Mouse (Mus musculus): ENCODE data around the gene Ciart. TPM values are rescaled to one million over a fixed set of nuclear protein-coding genes. Genes with fewer than 3 reads are reported as not detected.
"Not testable (repeated sequence)": the region's sequence is repeated elsewhere in the genome, so short reads cannot be mapped to it uniquely, and the experiment has no call there.

The Ciart gene
- total RNA-seq, 2 experiments from 2014 or later: 13.0 to 21.3 TPM

DNA sequence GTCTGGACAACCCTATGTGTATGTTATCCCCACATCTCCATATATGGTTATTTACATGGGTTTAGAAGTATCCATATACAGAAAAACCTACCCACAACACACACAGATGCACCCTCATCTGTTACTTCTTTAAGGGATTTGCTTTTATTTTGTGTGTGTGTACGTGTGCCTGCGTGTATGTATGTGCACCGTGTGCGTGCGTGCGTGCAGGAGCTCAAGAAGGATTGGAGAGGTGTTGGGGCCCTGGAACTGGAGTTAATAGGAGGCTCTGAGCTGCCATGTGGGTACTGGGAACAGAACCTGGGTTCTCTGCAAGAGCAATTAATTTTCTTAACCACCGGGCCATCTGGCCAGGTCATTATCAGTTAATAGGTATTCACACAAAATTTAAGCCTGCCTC, 10.0 kb downstream of the Ciart start:
- no peak for DNase-seq (ENCODE audit: low spot score in 2 of 2)
- intact Hi-C loops (cut with DNase I): no loop called here

- DNase-seq (ENCODE audit: low spot score in 2 of 2): peak; percentile 86 to 93
- intact Hi-C loops (cut with DNase I): no loop called here
Observed at GRCm38 (mm10) chr3:95871392-95871867, 10.6 kb downstream of the Ciart start, which contains the start of gene Mrps21. Gene Mrps21 (minus strand): TSS chr3:95871519.

DNA sequence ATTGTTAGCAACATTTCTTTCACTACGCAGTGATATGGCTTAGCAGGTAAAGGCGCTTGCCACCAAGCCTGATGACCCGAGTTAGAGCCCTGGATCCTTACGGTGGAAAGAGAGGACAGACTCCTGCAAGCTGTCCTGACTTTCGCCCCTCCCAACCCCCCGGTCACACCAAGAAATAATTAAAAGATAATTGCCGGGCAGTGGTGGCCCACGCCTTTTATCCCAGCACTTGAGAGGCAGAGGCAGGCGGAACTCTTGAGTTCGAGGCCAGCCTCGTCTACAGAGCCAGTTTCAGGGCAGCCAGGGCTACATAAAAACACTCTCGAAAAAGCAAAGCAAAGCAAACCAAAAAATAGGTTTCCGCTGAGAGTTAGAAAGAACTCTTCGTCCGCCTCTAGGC, 11.1 kb downstream of the Ciart start:
- DNase-seq (ENCODE audit: low spot score in 2 of 2): no peak
- intact Hi-C loops (cut with DNase I): no loop called here

DNA sequence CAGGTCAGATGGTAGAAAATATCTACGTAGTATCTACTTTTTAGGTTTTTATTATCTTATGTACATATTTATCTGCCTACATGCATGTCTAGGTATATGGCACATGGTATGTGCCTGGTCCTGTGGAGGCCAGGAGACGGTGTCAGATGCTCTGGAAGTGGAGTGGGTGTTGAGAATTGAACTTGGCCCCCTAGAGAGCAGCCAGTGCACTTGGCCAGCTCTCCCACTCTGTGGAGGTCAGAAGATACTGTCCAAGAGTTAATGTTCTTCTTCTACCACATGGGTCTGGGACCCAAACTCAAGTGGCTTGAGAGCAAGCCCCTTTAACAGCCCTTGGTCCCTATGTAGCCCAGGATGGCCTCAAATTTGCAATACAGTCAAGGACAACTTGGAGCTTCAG, 14.6 kb downstream of the Ciart start:
- no peak for DNase-seq (ENCODE audit: low spot score in 2 of 2)
- intact Hi-C loops (cut with DNase I): no loop called here

GRCm38 (mm10) chr3:95866071-95866470, 16.0 kb downstream of the Ciart start:
- DNase-seq (ENCODE audit: low spot score in 2 of 2): no peak
- intact Hi-C loops (cut with DNase I): no loop called here

DNA sequence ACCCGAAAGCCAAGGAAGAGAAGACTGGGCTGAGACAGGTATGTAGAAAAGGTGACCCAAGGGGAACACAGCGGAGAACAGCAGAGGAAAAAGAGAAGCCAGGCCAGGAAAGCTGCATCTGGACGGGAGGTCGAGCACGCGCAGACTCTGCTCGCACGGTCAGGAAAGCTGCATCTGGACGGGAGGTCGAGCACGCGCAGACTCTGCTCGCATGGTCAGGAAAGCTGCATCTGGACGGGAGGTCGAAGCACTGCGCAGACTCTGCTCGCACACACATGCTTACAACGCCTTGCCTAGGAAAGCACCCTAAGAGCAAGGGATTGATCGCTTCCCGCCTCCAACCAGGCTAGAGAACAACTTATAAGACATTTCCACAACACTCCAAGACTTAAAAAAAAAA, 16.5 kb downstream of the Ciart start:
- intact Hi-C loops (cut with DNase I): loop anchor here (2.0 kb wide), 1 partner anchor 17 kb away; the partner anchor contains the start of gene Ciart
- DNase-seq (ENCODE audit: low spot score in 2 of 2): no peak

DNA sequence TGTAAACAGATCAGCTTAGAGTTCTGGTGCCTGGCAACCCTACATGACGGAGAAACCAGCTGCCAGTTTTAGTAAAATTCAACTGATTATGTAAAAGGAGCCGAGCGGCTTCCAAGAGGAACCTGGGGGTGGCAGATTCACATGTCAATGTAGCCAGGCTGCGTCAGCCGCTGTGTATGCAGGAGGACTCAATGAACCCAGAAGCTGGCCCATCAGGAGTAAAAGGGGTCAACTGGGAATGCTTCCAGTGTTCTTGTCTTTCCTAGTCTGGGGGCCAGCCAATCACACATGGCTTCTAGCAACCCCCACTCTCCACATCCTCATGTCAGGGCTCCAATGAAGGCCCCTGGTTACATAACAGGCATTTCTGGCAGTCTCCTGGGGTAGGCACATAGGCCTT, 17.0 kb downstream of the Ciart start:
- intact Hi-C loops (cut with DNase I): loop anchor here (2.0 kb wide), 1 partner anchor 18 kb away; the partner anchor contains the start of gene Ciart
- DNase-seq (ENCODE audit: low spot score in 2 of 2): peak; percentile 72 to 95

GRCm38 (mm10) chr3:95863578-95863977, 18.5 kb downstream of the Ciart start:
- DNase-seq (ENCODE audit: low spot score in 2 of 2): no peak
- intact Hi-C loops (cut with DNase I): no loop called here

- intact Hi-C loops (cut with DNase I): loop anchor here (1.0 to 2.0 kb wide), 2 partner anchors 46 to 191 kb away; no protein-coding TSS in a partner anchor
- peak; percentile 74 to 83 for DNase-seq (ENCODE audit: low spot score in 2 of 2)
Observed at GRCm38 (mm10) chr3:95861796-95862195, 20.3 kb downstream of the Ciart start.

- DNase-seq (ENCODE audit: low spot score in 2 of 2): no peak
- intact Hi-C loops (cut with DNase I): loop anchor here (1.0 to 2.0 kb wide), 2 partner anchors 46 to 192 kb away; no protein-coding TSS in a partner anchor
Observed at GRCm38 (mm10) chr3:95861216-95861615, 20.8 kb downstream of the Ciart start.

DNA sequence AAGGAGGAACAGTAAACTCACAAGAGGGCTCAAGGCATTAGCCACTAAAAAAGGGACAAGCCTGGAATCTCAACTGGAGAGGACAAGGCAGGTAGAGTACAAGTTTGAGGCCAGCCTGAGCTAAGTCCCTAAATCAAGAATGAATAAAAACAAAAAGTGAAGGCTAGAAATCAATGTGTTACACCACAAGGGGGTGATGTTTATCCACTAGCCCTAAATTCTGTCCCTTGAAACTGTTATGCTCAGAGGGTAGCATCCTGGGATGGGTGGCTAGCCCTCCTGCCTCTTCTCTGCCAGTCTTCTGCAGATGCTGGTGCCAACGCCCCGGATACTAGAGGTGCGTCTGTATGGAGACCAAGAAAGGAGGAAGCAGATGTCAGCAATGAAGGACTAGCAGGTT, 21.7 kb downstream of the Ciart start:
- intact Hi-C loops (cut with DNase I): loop anchor here (2.0 kb wide), 1 partner anchor 192 kb away; no protein-coding TSS in a partner anchor
- DNase-seq (ENCODE audit: low spot score in 2 of 2): no peak

DNA sequence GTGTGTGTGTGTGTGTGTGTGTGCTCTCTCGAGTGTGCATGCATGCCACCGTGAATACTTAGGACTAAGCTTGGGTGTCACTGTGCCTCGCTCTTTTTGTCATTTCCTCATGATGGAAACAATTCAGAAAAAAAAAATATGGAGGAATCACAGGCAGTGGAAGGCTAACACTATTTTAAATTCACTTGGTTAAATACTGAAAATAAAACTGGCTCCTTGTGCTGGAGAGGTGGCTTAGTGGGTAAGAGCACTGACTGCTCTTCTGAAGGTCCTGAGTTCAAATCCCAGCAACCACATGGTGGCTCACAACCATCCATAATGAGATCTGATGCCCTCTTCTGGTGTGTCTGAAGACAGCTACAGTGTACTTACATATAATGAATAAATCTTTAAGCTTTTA, 23.8 kb downstream of the Ciart start:
- intact Hi-C loops (cut with DNase I); DNase-seq (ENCODE audit: low spot score in 2 of 2): not testable (repeated sequence)

DNA sequence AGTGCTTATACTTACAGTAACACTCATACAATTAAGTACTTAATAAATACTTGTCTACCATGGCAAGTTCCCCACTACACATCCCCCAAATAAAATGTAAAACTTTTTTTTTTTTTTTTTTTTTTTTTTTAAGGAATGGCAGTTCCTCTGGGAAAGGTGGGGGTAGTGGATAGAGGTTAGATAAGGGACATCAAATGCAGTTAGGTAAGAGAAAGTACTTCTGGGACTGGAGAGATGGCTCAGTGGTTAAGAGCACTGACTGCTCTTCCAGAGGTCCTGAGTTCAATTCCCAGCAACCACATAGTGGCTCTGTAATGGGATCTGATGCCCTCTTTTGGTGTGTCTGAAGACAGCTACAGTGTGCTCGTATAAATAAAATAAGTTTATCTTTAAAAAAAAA, 25.0 kb downstream of the Ciart start:
- DNase-seq (ENCODE audit: low spot score in 2 of 2); intact Hi-C loops (cut with DNase I): not testable (repeated sequence)

- no peak for DNase-seq (ENCODE audit: low spot score in 2 of 2)
- intact Hi-C loops (cut with DNase I): no loop called here
Observed at GRCm38 (mm10) chr3:95856115-95856514, 25.9 kb downstream of the Ciart start.

DNA sequence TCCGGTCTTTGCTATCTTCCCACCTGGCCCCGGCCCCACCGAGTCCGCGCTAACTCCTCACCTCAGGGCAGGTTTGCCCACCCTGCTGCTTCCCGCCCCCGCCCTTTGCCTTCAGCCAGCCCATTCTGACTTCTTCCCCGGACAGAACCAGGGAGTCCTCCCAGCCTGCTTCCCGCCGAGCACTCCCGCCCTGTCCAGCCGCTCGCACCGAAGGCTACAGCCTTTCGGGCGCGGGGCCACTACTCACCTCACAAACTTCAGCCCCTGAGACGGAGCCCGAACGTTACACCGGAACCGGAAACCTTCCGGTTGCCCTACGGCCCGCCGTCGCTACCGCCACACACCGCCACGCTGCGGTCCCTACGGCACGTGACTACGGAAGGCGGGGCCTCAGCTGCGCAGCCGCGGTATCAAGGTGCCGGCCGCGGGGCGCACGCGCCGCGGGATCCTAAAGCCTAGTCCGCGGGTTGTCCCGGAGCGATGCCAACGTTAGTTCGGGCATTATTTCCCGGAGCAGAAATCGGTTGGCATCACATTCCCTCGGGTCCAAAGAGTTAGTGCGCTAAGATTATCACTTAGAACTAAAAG, 26.5 kb downstream of the Ciart start, which contains the start of gene Prpf3:
Prpf3 (minus strand) TSS at position 384 of the 588 bp plus-strand sequence.
- peak; percentile 94 to 96 for DNase-seq (ENCODE audit: low spot score in 2 of 2)
- intact Hi-C loops (cut with DNase I): no loop called here

- no peak for DNase-seq (ENCODE audit: low spot score in 2 of 2)
- intact Hi-C loops (cut with DNase I): no loop called here
Observed at GRCm38 (mm10) chr3:95851317-95851716, 30.7 kb downstream of the Ciart start.

- intact Hi-C loops (cut with DNase I): no loop called here
- no peak for DNase-seq (ENCODE audit: low spot score in 2 of 2)
Observed at GRCm38 (mm10) chr3:95850611-95851010, 31.4 kb downstream of the Ciart start.

GRCm38 (mm10) chr3:95842503-95843214, 39.4 kb downstream of the Ciart start:
- intact Hi-C loops (cut with DNase I): loop anchor here (5.0 kb wide), 1 partner anchor 355 kb away; no protein-coding TSS in a partner anchor
- no peak for DNase-seq (ENCODE audit: low spot score in 2 of 2)

DNA sequence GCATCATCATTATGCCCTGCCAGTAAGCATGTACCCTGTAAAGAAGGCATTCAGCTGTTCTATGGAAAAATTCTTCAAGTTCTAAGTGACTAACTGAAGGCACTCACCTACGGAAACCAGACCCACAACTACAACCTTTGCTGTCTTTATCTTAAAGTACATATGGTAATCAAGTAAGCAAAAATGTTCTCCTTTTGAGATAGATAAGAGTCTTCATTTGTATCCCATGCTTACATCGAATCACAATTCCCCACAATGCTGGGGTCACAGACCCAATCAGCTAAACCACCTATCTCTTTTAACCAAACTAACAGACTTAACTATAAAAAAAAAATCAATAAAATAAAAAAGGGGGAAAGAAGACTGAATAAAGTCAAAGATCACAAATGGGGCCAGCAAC, 42.8 kb downstream of the Ciart start:
- intact Hi-C loops (cut with DNase I): no loop called here
- no peak for DNase-seq (ENCODE audit: low spot score in 2 of 2)

DNA sequence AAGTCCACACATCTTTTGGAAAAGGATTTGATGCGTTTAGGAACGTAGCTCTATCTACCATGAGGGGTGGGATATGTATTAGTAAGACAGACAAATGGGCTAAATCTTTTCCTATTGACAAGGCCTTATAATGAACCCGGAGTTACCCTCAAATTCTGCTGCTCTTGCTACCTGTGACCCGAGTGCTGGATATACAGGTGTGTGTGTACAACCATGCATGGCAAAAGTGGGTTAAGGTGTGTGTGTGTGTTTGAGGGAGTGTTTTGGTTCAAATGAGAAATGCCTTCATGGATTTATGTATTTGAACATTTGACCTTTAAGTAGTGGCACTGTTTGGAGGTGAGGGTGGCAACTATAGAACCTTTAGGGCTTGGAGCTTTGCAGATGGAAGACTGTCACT, 53.0 kb downstream of the Ciart start:
- intact Hi-C loops (cut with DNase I): no loop called here

More for the DNA sequence above, 53.0 kb downstream of the Ciart start:
- no peak for DNase-seq (ENCODE audit: low spot score in 2 of 2)

Data from left cerebral cortex, postnatal 25 days (tissue).